Mouse (Mus musculus) monocyte, adult 5-6 weeks (primary cell): ENCODE measurements around the gene Gm17949. TPM values are rescaled to one million over a fixed set of nuclear protein-coding genes. Genes with fewer than 3 reads are reported as not detected.

Experiments used
- ATAC-seq: fragments of 153-309, 156-312 bp; replicated peaks from 2 replicates; pipeline ENCODE4 v1.8.0; 2017; ENCODE audit warnings: mild to moderate bottlenecking; ENCODE audit not compliant: low TSS enrichment, insufficient number of reproducible peaks, severe bottlenecking, poor library complexity, low FRiP score
- total RNA-seq: library from RNA; stranded (forward); fragments of 200-1000, 200-491, 200-594 nt; gene quantifications from 3 replicates; pipeline ENCODE4 v1.2.3, GENCODE M21; 2017

The Gm17949 gene
- total RNA-seq, 1 experiment from 2014 or later = not detected

GRCm38 (mm10) chr17:56988921-56989430 lies 22.3 kb upstream of the Gm17949 start:
- ATAC-seq = no peak

GRCm38 (mm10) chr17:56989467-56990114 lies 21.7 kb upstream of the Gm17949 start:
- peak; percentile 71 for ATAC-seq

GRCm38 (mm10) chr17:56990115-56990746 lies 21.0 kb upstream of the Gm17949 start, which contains the start of gene Clpp:
Gene Clpp (plus strand): TSS chr17:56990305.
- peak; percentile 93 for ATAC-seq

GRCm38 (mm10) chr17:56990966-56991365 lies 20.3 kb upstream of the Gm17949 start:
- ATAC-seq = no peak

- ATAC-seq = no peak
These were observed 16.2 kb upstream of the Gm17949 start for GRCm38 (mm10) chr17:56995046-56995445.

- ATAC-seq = no peak
These were observed 14.8 kb upstream of the Gm17949 start for GRCm38 (mm10) chr17:56996506-56996905.

GRCm38 (mm10) chr17:56997029-56997667 lies 14.1 kb upstream of the Gm17949 start, which contains the start of gene Alkbh7:
Gene Alkbh7 (plus strand): TSS chr17:56997339.
- ATAC-seq = peak; percentile 97

- no peak for ATAC-seq
These were observed 11.9 kb upstream of the Gm17949 start for GRCm38 (mm10) chr17:56999414-56999813.

- ATAC-seq = no peak
These were observed 11.2 kb upstream of the Gm17949 start, which contains the start of gene Pspn for GRCm38 (mm10) chr17:56999968-57000609. Gene Pspn (minus strand): TSS chr17:57000018.

GRCm38 (mm10) chr17:57001228-57001627 lies 10.0 kb upstream of the Gm17949 start:
- ATAC-seq = no peak

- ATAC-seq = no peak
These were observed 7.3 kb upstream of the Gm17949 start for GRCm38 (mm10) chr17:57003994-57004393.

- ATAC-seq = no peak
These were observed 3.9 kb upstream of the Gm17949 start for GRCm38 (mm10) chr17:57007137-57007905.

GRCm38 (mm10) chr17:57010911-57011235 lies 396 bp upstream of the Gm17949 start:
- peak; percentile 36; the same call in 1 of the 2 replicates for ATAC-seq

- ATAC-seq = no peak
These were observed 1.1 kb downstream of the Gm17949 start for GRCm38 (mm10) chr17:57012245-57012795.

- no peak for ATAC-seq
These were observed 8.4 kb downstream of the Gm17949 start for GRCm38 (mm10) chr17:57019693-57020092.

GRCm38 (mm10) chr17:57020960-57021359 lies 9.7 kb downstream of the Gm17949 start:
- no peak for ATAC-seq

- no peak for ATAC-seq
These were observed 16.2 kb downstream of the Gm17949 start for GRCm38 (mm10) chr17:57027471-57027870.

GRCm38 (mm10) chr17:57029691-57030090 lies 18.4 kb downstream of the Gm17949 start:
- no peak for ATAC-seq
